Mouse (Mus musculus): ENCODE results near the gene Acp7. TPM values are rescaled to one million over a fixed set of nuclear protein-coding genes. Genes with fewer than 3 reads are reported as not detected.

Gene Acp7
- polyA plus RNA-seq, 1 experiment from 2014 or later: 0.40 TPM

GRCm38 (mm10) chr7:28570291-28570981 lies 60.7 kb downstream of the Acp7 start:
- Histone ChIP-seq H3K27me3 (replicated peaks) (no peaks in the 10 kb centered on the region), H3K4me2 (no peak overlapping the region), H3K4me1 (no peaks in the 10 kb centered on the region), H3K36me3 (replicated peaks) (peaks cover 11% of the 10 kb centered on the region; the same call in 1 of the 2 replicates), H3K9ac (no peak overlapping the region), H3K9me3 (no peaks in the 10 kb centered on the region), H3K4me3 (no peak overlapping the region), H3K27ac (no peak overlapping the region)
- WGBS: 73% methylated on average over 12 of the region's 12 CpGs
- ATAC-seq (replicated peaks): no peak

DNA sequence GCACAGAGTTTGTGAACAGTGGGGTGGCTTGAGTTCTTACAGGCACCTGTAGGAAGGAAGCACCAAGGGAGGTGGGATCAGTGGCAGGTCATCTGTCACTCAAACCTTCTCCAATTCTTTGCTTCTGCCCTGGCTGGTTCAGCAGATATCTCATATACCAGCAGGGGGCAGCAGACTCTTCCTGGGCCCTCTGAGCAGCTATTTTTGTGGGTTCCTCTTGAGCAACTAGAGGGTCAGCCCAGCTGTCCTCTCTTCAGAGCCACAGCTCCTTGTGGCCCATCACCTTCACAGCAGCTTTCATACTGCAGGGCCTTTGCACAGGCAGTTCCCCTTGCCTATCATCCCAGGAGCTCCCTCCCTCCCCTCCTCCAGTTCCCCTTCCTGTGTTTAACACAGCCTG lies 62.9 kb downstream of the Acp7 start:
- no peaks in the 10 kb centered on the region for H3K27me3 ChIP-seq (replicated peaks)
- H3K4me1 ChIP-seq: no peaks in the 10 kb centered on the region
- H3K9me3 ChIP-seq: no peaks in the 10 kb centered on the region
- H3K27ac ChIP-seq: no peak overlapping the region
- H3K4me3 ChIP-seq: no peak overlapping the region
- ATAC-seq (replicated peaks): no peak
- no peak overlapping the region for H3K4me2 ChIP-seq
- no peak overlapping the region for H3K9ac ChIP-seq
- peaks cover 11% of the 10 kb centered on the region; the same call in 1 of the 2 replicates for H3K36me3 ChIP-seq (replicated peaks)

DNA sequence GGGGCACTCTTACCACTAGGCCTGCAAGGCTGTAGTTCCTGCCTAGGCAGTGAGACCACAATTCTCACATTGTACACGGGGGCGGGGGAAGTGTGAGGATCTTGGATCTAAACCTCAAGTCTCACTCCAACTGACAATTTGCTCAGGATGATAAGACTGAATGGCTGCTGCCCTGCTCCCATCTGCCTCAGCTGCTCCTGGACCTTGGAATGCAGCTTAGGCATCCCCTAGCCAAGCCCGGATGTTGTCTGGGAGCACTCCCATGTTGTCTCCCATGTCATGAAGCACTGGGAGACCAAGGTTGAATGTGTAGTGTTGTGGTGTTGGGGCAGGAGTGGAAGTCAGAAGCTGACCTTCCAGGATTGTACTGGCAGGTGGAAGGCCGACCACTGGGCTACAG lies 63.6 kb downstream of the Acp7 start:
- H3K27ac ChIP-seq: no peak overlapping the region
- H3K27me3 ChIP-seq (replicated peaks): no peaks in the 10 kb centered on the region
- no peak for ATAC-seq (replicated peaks)
- no peaks in the 10 kb centered on the region for H3K9me3 ChIP-seq
- 97% methylated on average over 4 of the region's 4 CpGs for WGBS
- H3K4me1 ChIP-seq: no peaks in the 10 kb centered on the region
- peaks cover 11% of the 10 kb centered on the region; the same call in 1 of the 2 replicates for H3K36me3 ChIP-seq (replicated peaks)
- no peak overlapping the region for H3K4me2 ChIP-seq
- H3K9ac ChIP-seq: no peak overlapping the region
- no peak overlapping the region for H3K4me3 ChIP-seq

- Histone ChIP-seq H3K27me3 (replicated peaks) (no peaks in the 10 kb centered on the region), H3K9ac (no peak overlapping the region), H3K4me2 (no peak overlapping the region), H3K27ac (no peak overlapping the region), H3K9me3 (no peaks in the 10 kb centered on the region), H3K4me3 (no peak overlapping the region), H3K4me1 (no peaks in the 10 kb centered on the region), H3K36me3 (replicated peaks) (peaks cover 11% of the 10 kb centered on the region; the same call in 1 of the 2 replicates)
- no peak for ATAC-seq (replicated peaks)
- WGBS: 74% methylated on average over 5 of the region's 5 CpGs
These were observed 65.7 kb downstream of the Acp7 start for GRCm38 (mm10) chr7:28565407-28565806.

DNA sequence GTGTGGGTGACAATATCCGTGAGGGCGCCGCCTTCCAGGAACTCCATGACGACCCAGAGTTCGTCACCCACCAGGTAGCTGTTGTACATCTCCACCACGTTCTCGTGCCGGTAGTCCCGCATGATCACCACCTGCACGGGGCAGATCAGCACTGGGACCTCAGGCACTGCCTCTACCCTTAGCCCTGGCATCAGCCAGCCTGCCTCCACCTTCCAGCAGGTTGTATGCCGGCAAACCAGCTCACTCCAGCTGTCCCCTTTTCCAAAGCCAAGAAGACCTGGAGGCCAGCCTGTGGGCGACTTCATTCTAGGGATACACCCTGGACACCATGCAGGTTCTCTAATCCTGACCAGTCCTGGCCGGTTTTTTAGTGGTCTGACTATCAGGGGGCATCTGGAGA lies 68.2 kb downstream of the Acp7 start:
- Histone ChIP-seq H3K9ac (no peak overlapping the region), H3K9me3 (no peaks in the 10 kb centered on the region), H3K4me1 (no peaks in the 10 kb centered on the region), H3K4me3 (no peak overlapping the region), H3K27me3 (replicated peaks) (no peaks in the 10 kb centered on the region), H3K36me3 (replicated peaks) (peaks cover 16% of the 10 kb centered on the region; the same call in 1 of the 2 replicates), H3K4me2 (no peak overlapping the region), H3K27ac (no peak overlapping the region)
- no peak for ATAC-seq (replicated peaks)
- 93% methylated on average over 13 of the region's 13 CpGs for WGBS

DNA sequence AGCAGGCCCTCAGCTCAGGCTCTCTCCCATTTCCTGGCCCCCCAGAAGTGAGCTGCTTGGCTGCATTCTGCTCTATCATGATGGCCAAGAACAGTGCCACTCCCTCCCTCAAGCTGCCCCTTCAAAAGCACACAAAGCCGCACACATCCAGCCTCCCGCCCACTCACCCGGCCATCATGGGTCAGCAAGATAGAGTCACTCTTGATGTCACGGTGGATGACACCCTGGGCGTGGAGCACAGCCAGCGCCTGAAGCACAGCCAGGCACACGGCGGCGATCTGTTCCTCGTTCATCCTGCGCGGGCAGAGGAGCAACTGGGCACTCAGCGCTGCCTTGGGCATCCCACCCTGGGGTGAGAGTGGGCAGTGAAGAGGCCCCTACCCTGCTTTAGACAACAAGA lies 68.8 kb downstream of the Acp7 start:
- Histone ChIP-seq H3K4me3 (no peak overlapping the region), H3K9me3 (no peaks in the 10 kb centered on the region), H3K9ac (no peak overlapping the region), H3K27me3 (replicated peaks) (no peaks in the 10 kb centered on the region), H3K27ac (no peak overlapping the region), H3K36me3 (replicated peaks) (peaks cover 11% of the 10 kb centered on the region; the same call in 1 of the 2 replicates), H3K4me1 (no peaks in the 10 kb centered on the region), H3K4me2 (no peak overlapping the region)
- WGBS: 95% methylated on average over 13 of the region's 13 CpGs
- no peak for ATAC-seq (replicated peaks)

GRCm38 (mm10) chr7:28561967-28562366 lies 69.2 kb downstream of the Acp7 start:
- no peak overlapping the region for H3K4me3 ChIP-seq
- no peaks in the 10 kb centered on the region for H3K4me1 ChIP-seq
- H3K9ac ChIP-seq: no peak overlapping the region
- no peaks in the 10 kb centered on the region for H3K27me3 ChIP-seq (replicated peaks)
- H3K36me3 ChIP-seq (replicated peaks): peaks cover 8% of the 10 kb centered on the region; the same call in 1 of the 2 replicates
- H3K4me2 ChIP-seq: no peak overlapping the region
- no peaks in the 10 kb centered on the region for H3K9me3 ChIP-seq
- no peak overlapping the region for H3K27ac ChIP-seq
- WGBS: 93% methylated on average over 11 of the region's 11 CpGs
- no peak for ATAC-seq (replicated peaks)

- Histone ChIP-seq H3K36me3 (replicated peaks) (peaks cover 6% of the 10 kb centered on the region; the same call in 1 of the 2 replicates), H3K9me3 (no peaks in the 10 kb centered on the region), H3K4me3 (no peak overlapping the region), H3K4me2 (no peak overlapping the region), H3K27me3 (replicated peaks) (no peaks in the 10 kb centered on the region), H3K27ac (no peak overlapping the region), H3K9ac (no peak overlapping the region), H3K4me1 (no peaks in the 10 kb centered on the region)
- no peak for ATAC-seq (replicated peaks)
- 95% methylated on average over 10 of the region's 10 CpGs for WGBS
These were observed 70.3 kb downstream of the Acp7 start for GRCm38 (mm10) chr7:28560856-28561255.

GRCm38 (mm10) chr7:28558486-28558885 lies 72.6 kb downstream of the Acp7 start:
- Histone ChIP-seq H3K9me3 (no peaks in the 10 kb centered on the region), H3K36me3 (replicated peaks) (peaks cover 6% of the 10 kb centered on the region; the same call in 1 of the 2 replicates), H3K4me3 (no peak overlapping the region), H3K4me2 (no peak overlapping the region), H3K4me1 (no peaks in the 10 kb centered on the region), H3K9ac (no peak overlapping the region), H3K27ac (no peak overlapping the region), H3K27me3 (replicated peaks) (no peaks in the 10 kb centered on the region)
- ATAC-seq (replicated peaks): no peak
- 73% methylated on average over 4 of the region's 4 CpGs for WGBS

GRCm38 (mm10) chr7:28557708-28558107 lies 73.4 kb downstream of the Acp7 start:
- Histone ChIP-seq H3K4me2 (no peak overlapping the region), H3K9ac (no peak overlapping the region), H3K4me3 (no peak overlapping the region), H3K27me3 (replicated peaks) (no peaks in the 10 kb centered on the region), H3K9me3 (no peaks in the 10 kb centered on the region), H3K27ac (no peak overlapping the region), H3K36me3 (replicated peaks) (peaks cover 6% of the 10 kb centered on the region; the same call in 1 of the 2 replicates), H3K4me1 (no peaks in the 10 kb centered on the region)
- no peak for ATAC-seq (replicated peaks)
- 85% methylated on average over 6 of the region's 6 CpGs for WGBS

Small RNA genes within 50 kb of the gene (microRNA-seq; reads per million reads assigned to microRNA genes)
- not detected for gene Mir7049

Other genes with a start within 250 kb of the Acp7 start
- 46.6 and 47.0 TPM in 2 replicates for gene Med29, start 238.6 kb downstream of the Acp7 start, polyA plus RNA-seq (2015; fragmentation: Nextera tagmentation; extraction: Ambion mirVana)
- gene Paf1, start 238.4 kb downstream of the Acp7 start, polyA plus RNA-seq (2015; fragmentation: Nextera tagmentation; extraction: Ambion mirVana): 92.5 and 110 TPM in 2 replicates
- gene Gmfg, start 193.9 kb downstream of the Acp7 start, polyA plus RNA-seq (2015; fragmentation: Nextera tagmentation; extraction: Ambion mirVana): 3.2 and 3.4 TPM in 2 replicates
- 20.9 and 23.0 TPM in 2 replicates for gene Lrfn1, start 179.4 kb downstream of the Acp7 start, polyA plus RNA-seq (2015; fragmentation: Nextera tagmentation; extraction: Ambion mirVana)
- gene Ifnl2, start 120.9 kb downstream of the Acp7 start, polyA plus RNA-seq (2015; fragmentation: Nextera tagmentation; extraction: Ambion mirVana): not detected in 2 replicates
- not detected in 2 replicates for gene Ifnl3, start 108.5 kb downstream of the Acp7 start, polyA plus RNA-seq (2015; fragmentation: Nextera tagmentation; extraction: Ambion mirVana)
- gene Sycn, start 90.4 kb downstream of the Acp7 start, polyA plus RNA-seq (2015; fragmentation: Nextera tagmentation; extraction: Ambion mirVana): not detected in 2 replicates
- gene Nccrp1, start 84.1 kb downstream of the Acp7 start, polyA plus RNA-seq (2015; fragmentation: Nextera tagmentation; extraction: Ambion mirVana): 0.14 and 0.18 TPM in 2 replicates
- 22.8 and 24.8 TPM in 2 replicates for gene Samd4b, start 33.2 kb downstream of the Acp7 start, polyA plus RNA-seq (2015; fragmentation: Nextera tagmentation; extraction: Ambion mirVana)
- gene Pak4, start 33.1 kb downstream of the Acp7 start, polyA plus RNA-seq (2015; fragmentation: Nextera tagmentation; extraction: Ambion mirVana): 20.9 and 21.6 TPM in 2 replicates
- 10.2 and 12.1 TPM in 2 replicates for gene Fbxo27, start 61.5 kb upstream of the Acp7 start, polyA plus RNA-seq (2015; fragmentation: Nextera tagmentation; extraction: Ambion mirVana)
- 3.7 and 4.0 TPM in 2 replicates for gene Fbxo17, start 85.5 kb upstream of the Acp7 start, polyA plus RNA-seq (2015; fragmentation: Nextera tagmentation; extraction: Ambion mirVana)
- 96.7 and 106 TPM in 2 replicates for gene Mrps12, start 110.5 kb upstream of the Acp7 start, polyA plus RNA-seq (2015; fragmentation: Nextera tagmentation; extraction: Ambion mirVana)
- 18.3 and 18.7 TPM in 2 replicates for gene Sars2, start 110.7 kb upstream of the Acp7 start, polyA plus RNA-seq (2015; fragmentation: Nextera tagmentation; extraction: Ambion mirVana)
- gene Ccer2, start 124.8 kb upstream of the Acp7 start, polyA plus RNA-seq (2015; fragmentation: Nextera tagmentation; extraction: Ambion mirVana): 0.36 and 0.50 TPM in 2 replicates
- gene Sirt2, start 135.4 kb upstream of the Acp7 start, polyA plus RNA-seq (2015; fragmentation: Nextera tagmentation; extraction: Ambion mirVana): 125 and 129 TPM in 2 replicates
- gene Nfkbib, start 136.2 kb upstream of the Acp7 start, polyA plus RNA-seq (2015; fragmentation: Nextera tagmentation; extraction: Ambion mirVana): 65.8 and 66.5 TPM in 2 replicates
- 2.4 and 3.3 TPM in 2 replicates for gene Rinl, start 157.6 kb upstream of the Acp7 start, polyA plus RNA-seq (2015; fragmentation: Nextera tagmentation; extraction: Ambion mirVana)
- gene Hnrnpl, start 177.2 kb upstream of the Acp7 start, polyA plus RNA-seq (2015; fragmentation: Nextera tagmentation; extraction: Ambion mirVana): 175 and 176 TPM in 2 replicates
- gene Ech1, start 193.9 kb upstream of the Acp7 start, polyA plus RNA-seq (2015; fragmentation: Nextera tagmentation; extraction: Ambion mirVana): 92.7 and 94.7 TPM in 2 replicates
- gene Lgals4, start 202.5 kb upstream of the Acp7 start, polyA plus RNA-seq (2015; fragmentation: Nextera tagmentation; extraction: Ambion mirVana): 5.6 and 8.2 TPM in 2 replicates
- 7.8 and 9.2 TPM in 2 replicates for gene Lgals7, start 232.5 kb upstream of the Acp7 start, polyA plus RNA-seq (2015; fragmentation: Nextera tagmentation; extraction: Ambion mirVana)

All from midbrain, embryonic 15.5 days (tissue).